Mouse (Mus musculus) thymus, postnatal 4 days (tissue): ENCODE measurements around the gene Prdx4.
A peak's percentile ranks its signal among the peaks of the same experiment; 100 is the strongest.
"Not testable (repeated sequence)": the region's sequence is repeated elsewhere in the genome, so short reads cannot be mapped to it uniquely, and the experiment has no call there.

Experiments
- DNase-seq: peaks from one replicate; pipeline ENCODE4 v3.0.0; 2021

Prdx4 gene

GRCm38 (mm10) chrX:155340654-155341053 is at the start of gene Prdx4:
Gene Prdx4 (minus strand): TSS chrX:155340754.
- DNase-seq: no peak

GRCm38 (mm10) chrX:155376538-155376937 is 36.0 kb upstream of the Prdx4 start:
- peak; percentile 68 for DNase-seq

GRCm38 (mm10) chrX:155375458-155375857 is 34.9 kb upstream of the Prdx4 start:
- no peak for DNase-seq

GRCm38 (mm10) chrX:155370110-155370509 is 29.6 kb upstream of the Prdx4 start:
- not testable (repeated sequence) for DNase-seq

GRCm38 (mm10) chrX:155365095-155365494 is 24.5 kb upstream of the Prdx4 start:
- no peak for DNase-seq

- DNase-seq: no peak
Observed at GRCm38 (mm10) chrX:155346249-155346648, 5.7 kb upstream of the Prdx4 start.

GRCm38 (mm10) chrX:155337905-155338721 is 2.4 kb downstream of the Prdx4 start:
- peak; percentile 91 for DNase-seq

- DNase-seq: no peak
Observed at GRCm38 (mm10) chrX:155337567-155337904, 3.0 kb downstream of the Prdx4 start.

- peak; percentile 55 for DNase-seq
Observed at GRCm38 (mm10) chrX:155318005-155318404, 22.5 kb downstream of the Prdx4 start.

- DNase-seq: peak; percentile 9
Observed at GRCm38 (mm10) chrX:155306390-155306789, 34.2 kb downstream of the Prdx4 start.

- DNase-seq: no peak
Observed at GRCm38 (mm10) chrX:155280427-155281044, 60.0 kb downstream of the Prdx4 start.

- no peak for DNase-seq
Observed at GRCm38 (mm10) chrX:155278483-155278882, 62.1 kb downstream of the Prdx4 start.
